ENCODE assay signal across 18 mouse cellular contexts in the genomic region with DNA sequence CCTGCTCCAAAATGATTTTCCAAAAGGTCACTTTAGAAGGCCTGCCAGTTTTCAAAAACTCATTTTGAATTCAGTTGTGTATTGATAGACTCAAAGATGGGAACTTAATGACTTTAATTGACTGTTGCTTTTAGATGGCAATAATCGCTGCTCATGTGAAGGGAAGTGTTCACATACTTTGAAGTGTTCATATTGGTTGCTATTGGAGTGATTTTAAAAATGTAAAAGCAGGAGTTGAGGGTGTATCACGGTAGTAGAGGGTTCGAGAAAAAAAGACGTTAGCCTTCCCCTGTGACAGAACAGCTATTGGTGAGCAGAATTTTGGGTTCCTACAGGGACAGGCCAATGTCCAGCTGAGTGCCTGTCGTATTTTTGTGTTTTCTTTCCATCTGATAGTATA. TPM values are rescaled to one million over a fixed set of nuclear protein-coding genes. Genes with fewer than 3 reads are reported as not detected.
DNase-seq lines count a peak whose midpoint lies in the region; ATAC-seq and TF ChIP-seq lines count a peak whose summit lies in the region.
"Had no signal": no experiment of that assay in that cellular context is flagged by ENCODE, and none has a peak within 500 bp of the region (broad histone marks: within the 10 kb centered on the region; RNA-seq: fewer than 3 reads in every experiment).

Gene Acsm5, plus strand, starts transcription at position 301 of the 400 bp plus-strand sequence.

- no peaks in the 10 kb centered on the region for H3K36me3 ChIP-seq in heart, adult 2 months (ENCODE audit: control insufficient read depth, insufficient read depth, low read length)
- no peaks in the 10 kb centered on the region for H3K36me3 ChIP-seq in kidney, adult 2 months (ENCODE audit: control insufficient read depth, insufficient read depth, low read length)
- no peaks in the 10 kb centered on the region for H3K36me3 ChIP-seq in kidney, embryonic 14.5 days (ENCODE audit: control insufficient read depth, insufficient read depth, low read length)
- no peaks in the 10 kb centered on the region for H3K36me3 ChIP-seq in testis, adult 2 months (ENCODE audit: control insufficient read depth, insufficient read depth, low read length)
- H3K36me3 ChIP-seq: embryonic facial prominence, embryonic 10.5 days; embryonic facial prominence, embryonic 12.5 days; forebrain, embryonic 15.5 days; G1E had no signal

- intact Hi-C loops in heart, adult 2 months (cut with DNase I): loop anchor here (10.0 kb wide), 3 partner anchors 156 to 754 kb away; no protein-coding TSS in a partner anchor

- no peak within 1 kb of the TSS for H3K4me2 ChIP-seq in kidney, embryonic 14.5 days (replicated peaks; ENCODE audit: low read depth, low read length)
- H3K4me2 ChIP-seq: embryonic facial prominence, embryonic 12.5 days; forebrain, embryonic 13.5 days; forebrain, embryonic 15.5 days had no signal

- no peak for TF ChIP-seq CTCF in heart, adult 2 months (IDR thresholded peaks at IDR 0.05)
- TF ChIP-seq CTCF in kidney, adult 2 months (conservative IDR thresholded peaks at IDR 0.05; ENCODE audit: insufficient read depth, insufficient read length, low read depth, low read length): no peak
- no peak for TF ChIP-seq CTCF in testis, adult 2 months (IDR thresholded peaks at IDR 0.05; ENCODE audit: control insufficient read depth, insufficient read depth, insufficient replicate concordance, low read depth, low read length)

- no peaks in the 10 kb centered on the region for H3K79me2 ChIP-seq in heart, adult 2 months (replicated peaks; ENCODE audit: control insufficient read depth, insufficient read depth, low read length)

- no peak within 1 kb of the TSS for H3K27ac ChIP-seq in heart, adult 2 months
- no peak within 1 kb of the TSS for H3K27ac ChIP-seq in kidney, adult 2 months (ENCODE audit: insufficient read depth, low read depth, low read length)
- H3K27ac ChIP-seq in kidney, embryonic 14.5 days (ENCODE audit: low read depth, low read length): no peak within 1 kb of the TSS
- no peak within 1 kb of the TSS for H3K27ac ChIP-seq in testis, adult 2 months (ENCODE audit: control insufficient read depth, insufficient read depth, low read depth, low read length)
- H3K27ac ChIP-seq: embryonic facial prominence, embryonic 10.5 days; embryonic facial prominence, embryonic 12.5 days; forebrain, embryonic 13.5 days; forebrain, embryonic 15.5 days had no signal

- no peak within 1 kb of the TSS for H3K9ac ChIP-seq in heart, adult 2 months (ENCODE audit: low read depth, low read length)
- H3K9ac ChIP-seq in kidney, embryonic 14.5 days (ENCODE audit: low read depth, low read length): no peak within 1 kb of the TSS
- H3K9ac ChIP-seq: embryonic facial prominence, embryonic 12.5 days; forebrain, embryonic 13.5 days; forebrain, embryonic 15.5 days had no signal

- no peak for TF ChIP-seq EP300 in heart, adult 2 months (IDR thresholded peaks at IDR 0.05; ENCODE audit: insufficient read depth, low read depth, low read length)

- no peak for ATAC-seq in kidney, embryonic 14.5 days (ENCODE audit: low FRiP score, low TSS enrichment)
- ATAC-seq: activated CD4-positive, CD25-positive, alpha-beta regulatory T cell, adult 4 months; CD4-positive, CD25-positive, alpha-beta regulatory T cell, adult 4 months; forebrain, embryonic 13.5 days; forebrain, embryonic 15.5 days; Patski had no signal

- H3K27me3 ChIP-seq in heart, adult 2 months (ENCODE audit: control insufficient read depth, insufficient read depth, low read length): no peaks in the 10 kb centered on the region
- H3K27me3 ChIP-seq in kidney, adult 2 months (replicated peaks; ENCODE audit: control insufficient read depth, insufficient read depth, low read length): no peaks in the 10 kb centered on the region
- H3K27me3 ChIP-seq in kidney, embryonic 14.5 days (ENCODE audit: control insufficient read depth, insufficient read depth, low read length): no peaks in the 10 kb centered on the region
- H3K27me3 ChIP-seq in testis, adult 2 months (ENCODE audit: control insufficient read depth, insufficient read depth, low read length): no peaks in the 10 kb centered on the region
- H3K27me3 ChIP-seq: embryonic facial prominence, embryonic 12.5 days; forebrain, embryonic 13.5 days; forebrain, embryonic 15.5 days; Patski had no signal

- no peak within 1 kb of the TSS for H3K4me3 ChIP-seq in heart, adult 2 months
- H3K4me3 ChIP-seq in kidney, adult 2 months (ENCODE audit: insufficient read depth, low read depth, low read length): no peak within 1 kb of the TSS
- no peak within 1 kb of the TSS for H3K4me3 ChIP-seq in kidney, embryonic 14.5 days (ENCODE audit: low read length)
- peak within 1 kb of the TSS; percentile 68 for H3K4me3 ChIP-seq in testis, adult 2 months (ENCODE audit: control insufficient read depth, low read depth, low read length)
- H3K4me3 ChIP-seq: embryonic facial prominence, embryonic 10.5 days; embryonic facial prominence, embryonic 12.5 days; forebrain, embryonic 13.5 days; forebrain, embryonic 15.5 days had no signal

- DNase-seq in adrenal gland, postnatal 14 days: no peak
- DNase-seq in adrenal gland, postnatal 25 days: no peak
- DNase-seq in heart, adult 2 months: no peak
- no peak for DNase-seq in heart, postnatal 4 days
- no peak for DNase-seq in kidney, adult 2 months
- DNase-seq in testis, postnatal 10 days (ENCODE audit: low spot score): no peak

- WGBS in heart, adult 2 months: 62% methylated on average over 5 of the region's 5 CpGs
- WGBS in kidney, adult 2 months: 71% methylated on average over 5 of the region's 5 CpGs
- 72% methylated on average over 5 of the region's 5 CpGs for WGBS in kidney, embryonic 14.5 days

- no peaks in the 10 kb centered on the region for H3K4me1 ChIP-seq in heart, adult 2 months (ENCODE audit: control insufficient read depth, insufficient read depth, low read length)
- peaks cover 16% of the 10 kb centered on the region; the same call in 1 of the 2 replicates for H3K4me1 ChIP-seq in kidney, adult 2 months (ENCODE audit: control insufficient read depth, insufficient read depth, low read length)
- no peaks in the 10 kb centered on the region for H3K4me1 ChIP-seq in kidney, embryonic 14.5 days (ENCODE audit: control insufficient read depth, insufficient read depth, low read length)
- peaks cover 2% of the 10 kb centered on the region; the same call in 1 of the 2 replicates for H3K4me1 ChIP-seq in testis, adult 2 months (ENCODE audit: control insufficient read depth, insufficient read depth, low read length)
- H3K4me1 ChIP-seq: embryonic facial prominence, embryonic 10.5 days; embryonic facial prominence, embryonic 12.5 days; forebrain, embryonic 13.5 days; forebrain, embryonic 15.5 days had no signal

- no peak for TF ChIP-seq POLR2A in heart, adult 2 months (IDR thresholded peaks at IDR 0.05; ENCODE audit: insufficient read depth, low read depth, low read length)
- no peak for TF ChIP-seq POLR2A in kidney, adult 2 months (IDR thresholded peaks at IDR 0.05; ENCODE audit: low read depth, low read length)
- no peak for TF ChIP-seq POLR2A in testis, adult 2 months (IDR thresholded peaks at IDR 0.05; ENCODE audit: control insufficient read depth, low read depth, low read length)

- no peaks in the 10 kb centered on the region for H3K9me3 ChIP-seq in kidney, embryonic 14.5 days (ENCODE audit: control insufficient read depth, low read length)
- H3K9me3 ChIP-seq: embryonic facial prominence, embryonic 10.5 days; embryonic facial prominence, embryonic 12.5 days; forebrain, embryonic 13.5 days; forebrain, embryonic 15.5 days; G1E had no signal

RNA-seq across cellular contexts. Expression of gene Acsm5, which starts in this region (rescaled TPM):
- total RNA-seq in adrenal gland, postnatal 14 days (2021): 4.6 and 11.0 TPM in 2 replicates
- total RNA-seq in adrenal gland, postnatal 25 days (2021): 3.0 and 3.3 TPM in 2 replicates
- 10 to 100 TPM; 12.3 to 16.2 TPM for total RNA-seq in heart, adult 2 months (2021)
- 3.4 and 3.6 TPM in 2 replicates for polyA plus RNA-seq in heart, adult 2 months (2012; rRNA removed)
- total RNA-seq in heart, postnatal 4 days (2021): not detected
- 78.2 and 91.7 TPM in 2 replicates for polyA plus RNA-seq in kidney, adult 2 months (2012; rRNA removed)
- 0.11 and 0.19 TPM in 2 replicates for polyA plus RNA-seq in kidney, embryonic 14.5 days (2014; fragmentation: Nextera tagmentation; extraction: Ambion mirVana)
- polyA plus RNA-seq in testis, adult 2 months (2012; rRNA removed): 0.22 and 0.25 TPM in 2 replicates
- total RNA-seq: CH12.LX had no signal
- polyA plus RNA-seq: activated CD4-positive, CD25-positive, alpha-beta regulatory T cell, adult 4 months; CD4-positive, CD25-positive, alpha-beta regulatory T cell, adult 4 months; embryonic facial prominence, embryonic 10.5 days; embryonic facial prominence, embryonic 12.5 days; forebrain, embryonic 11.5 days; forebrain, embryonic 13.5 days; forebrain, embryonic 15.5 days; G1E had no signal

Comparison
In these comparisons a context has a peak if more than half of its experiments do, and no peak if none do; other contexts are left out.
1. RNA of gene Acsm5 (polyA plus RNA-seq): 78.2 to 91.7 TPM in kidney, adult 2 months; 3.4 to 3.6 TPM in heart, adult 2 months, 0.22 to 0.25 TPM in testis, adult 2 months and 0.11 to 0.19 TPM in kidney, embryonic 14.5 days; every median in the first group is over 10 times any median in the second.